Mouse (Mus musculus) CH12.LX (cell line): Measurements from ENCODE around the gene Cd59b.

Experiments
- CTCF ChIP-seq, 2 experiments: IDR thresholded peaks in 1 of 2; conservative IDR thresholded peaks in 1 of 2; 2 replicates each; pipeline ENCODE4 v1.5.1; 2011 to 2012; ENCODE audit warnings: low read depth in 2 of 2, low read length in 2 of 2, improper control_type of control experiment in 1 of 2, inconsistent platforms in 1 of 2, mild to moderate bottlenecking in 1 of 2, moderate library complexity in 1 of 2
- ELF1 ChIP-seq: IDR thresholded peaks from 2 replicates; pipeline ENCODE4 v1.6.1; 2014; ENCODE audit warnings: low read depth, mild to moderate bottlenecking, inconsistent platforms, low read length, improper control_type of control experiment
- EP300 ChIP-seq: IDR thresholded peaks from 2 replicates; pipeline ENCODE4 v1.6.1; 2011; ENCODE audit warnings: low read length, improper control_type of control experiment
- JUN ChIP-seq: IDR thresholded peaks from 2 replicates; pipeline ENCODE4 v1.6.1; 2011; ENCODE audit warnings: low read depth, mild to moderate bottlenecking, low read length, improper control_type of control experiment, moderate library complexity; ENCODE audit not compliant: insufficient read depth
- MEF2A ChIP-seq: IDR thresholded peaks from 2 replicates; pipeline ENCODE4 v1.6.1; 2014; ENCODE audit warnings: low read depth, mild to moderate bottlenecking, inconsistent platforms, low read length, improper control_type of control experiment, borderline replicate concordance
- RAD21 ChIP-seq: IDR thresholded peaks from 2 replicates; pipeline ENCODE4 v1.6.1; 2011; ENCODE audit warnings: low read depth, mild to moderate bottlenecking, low read length, improper control_type of control experiment, moderate library complexity
- USF1 ChIP-seq: IDR thresholded peaks from 2 replicates; pipeline ENCODE4 v1.6.1; 2014; ENCODE audit warnings: low read depth, mild to moderate bottlenecking, inconsistent platforms, low read length, improper control_type of control experiment

DNA sequence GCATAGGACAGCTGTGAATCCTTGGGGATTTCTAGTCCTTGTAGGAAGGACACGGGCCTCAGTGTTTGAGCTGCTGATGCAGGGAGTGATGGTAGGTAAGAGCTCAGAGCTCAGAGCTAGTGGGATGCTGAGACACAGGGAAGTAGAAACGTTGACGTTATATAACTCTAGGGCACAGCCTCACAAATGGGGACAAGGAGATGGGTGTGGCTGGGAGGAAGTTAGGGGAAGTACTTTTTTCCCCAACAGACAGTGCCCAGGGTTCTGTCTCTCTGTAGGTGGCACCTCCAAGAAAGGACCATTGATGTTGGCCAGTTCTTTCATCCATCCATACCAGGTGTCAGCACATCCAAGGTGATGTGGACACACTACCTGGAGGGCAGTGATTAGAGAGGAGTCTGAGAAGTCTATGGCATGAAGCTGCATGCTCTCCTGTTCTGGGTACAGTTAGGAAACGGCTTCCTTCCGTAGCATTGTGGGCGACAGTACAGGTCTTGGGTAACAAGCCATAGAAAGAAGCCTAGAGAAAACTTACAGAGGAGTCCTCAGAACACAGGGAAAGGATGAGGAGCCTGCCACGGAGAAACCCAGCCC lies 62.7 kb downstream of the Cd59b start:
- no peak for TF ChIP-seq MEF2A
- no peak for TF ChIP-seq ELF1
- no peak for TF ChIP-seq CTCF (conservative IDR thresholded peaks at IDR 0.05 in 1 of 2, IDR thresholded peaks at IDR 0.05 in 1 of 2; ENCODE audit: low read depth in 2 of 2, low read length in 2 of 2)
- no peak for TF ChIP-seq EP300
- no peak for TF ChIP-seq RAD21
- TF ChIP-seq USF1, result no peak
- no peak for TF ChIP-seq JUN
